In the genomic region with DNA sequence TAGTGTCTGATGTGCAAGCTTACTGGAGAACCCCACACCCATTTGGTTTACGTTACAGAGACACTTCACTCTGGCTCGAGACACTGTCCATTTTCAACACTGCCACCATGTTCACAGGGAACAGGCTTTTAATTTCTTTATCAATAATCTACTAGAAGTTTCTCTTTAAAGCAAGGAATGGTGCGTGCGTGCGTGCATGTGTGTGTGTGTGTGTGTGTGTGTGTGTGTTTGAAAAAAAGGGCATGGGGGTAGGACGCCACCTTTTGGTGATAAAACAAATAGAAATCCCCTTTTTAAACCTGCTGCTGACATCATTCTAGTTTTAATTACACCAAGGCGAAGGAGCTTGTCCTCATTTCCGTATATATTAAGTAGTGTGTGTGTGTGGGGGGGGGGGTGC, we compare ENCODE assay signal across 10 mouse cellular contexts. TPM values are rescaled to one million over a fixed set of nuclear protein-coding genes. Genes with fewer than 3 reads are reported as not detected.
DNase-seq lines count a peak whose midpoint lies in the region; ATAC-seq lines count a peak whose summit lies in the region.
"Had no signal": no experiment of that assay in that cellular context is flagged by ENCODE, and none has a peak within 500 bp of the region (broad histone marks: within the 10 kb centered on the region; RNA-seq: fewer than 3 reads in every experiment).

No protein-coding gene starts in this region.

- 42% methylated on average over 8 of the region's 8 CpGs for WGBS in kidney, embryonic 16.5 days

- DNase-seq in adrenal gland, adult 2 months = peak; percentile 19
- no peak for DNase-seq in adrenal gland, adult 8-10 months
- peak; percentile 33 for DNase-seq in kidney, adult 18-20 months
- DNase-seq in right cerebral cortex, postnatal 4 days = peak; percentile 39
- DNase-seq in right cerebral cortex, postnatal 36 days (ENCODE audit: low spot score in 2 of 2) = no peak
- peak; percentile 57 to 69 for DNase-seq in kidney, postnatal 4 days

- H3K4me3 ChIP-seq in kidney, embryonic 16.5 days (ENCODE audit: low read length) = no peak overlapping the region
- H3K4me3 ChIP-seq: embryonic facial prominence, embryonic 15.5 days; limb, embryonic 12.5 days had no signal

- H3K27ac ChIP-seq in kidney, embryonic 16.5 days (ENCODE audit: low read length) = no peak overlapping the region
- H3K27ac ChIP-seq: embryonic facial prominence, embryonic 15.5 days; limb, embryonic 12.5 days had no signal

- H3K9ac ChIP-seq in kidney, embryonic 16.5 days (replicated peaks; ENCODE audit: low read length) = no peak overlapping the region
- H3K9ac ChIP-seq: embryonic facial prominence, embryonic 15.5 days; limb, embryonic 12.5 days had no signal

- H3K36me3 ChIP-seq in kidney, embryonic 16.5 days (ENCODE audit: insufficient read depth, low read length) = peaks cover 12% of the 10 kb centered on the region
- H3K36me3 ChIP-seq: embryonic facial prominence, embryonic 15.5 days had no signal

- no peaks in the 10 kb centered on the region for H3K27me3 ChIP-seq in kidney, embryonic 16.5 days (ENCODE audit: insufficient read depth, low read length)
- H3K27me3 ChIP-seq: embryonic facial prominence, embryonic 15.5 days had no signal

- ATAC-seq in kidney, embryonic 16.5 days (ENCODE audit: low FRiP score, low TSS enrichment) = no peak
- ATAC-seq in granulocyte monocyte progenitor cell, adult 5-6 weeks (replicated peaks; ENCODE audit: poor library complexity, severe bottlenecking) = no peak

- no peaks in the 10 kb centered on the region; the same call in 1 of the 2 replicates for H3K4me1 ChIP-seq in kidney, embryonic 16.5 days (ENCODE audit: insufficient read depth, low read length)
- H3K4me1 ChIP-seq: limb, embryonic 12.5 days had no signal

- no peak overlapping the region for H3K4me2 ChIP-seq in kidney, embryonic 16.5 days (replicated peaks; ENCODE audit: low read depth, low read length)
- H3K4me2 ChIP-seq: embryonic facial prominence, embryonic 15.5 days; limb, embryonic 12.5 days had no signal

- H3K9me3 ChIP-seq in kidney, embryonic 16.5 days (ENCODE audit: low read length) = peaks cover 6% of the 10 kb centered on the region
- H3K9me3 ChIP-seq: embryonic facial prominence, embryonic 15.5 days had no signal

RNA-seq across cellular contexts. Expression of gene Foxp1, which starts 2.8 kb away (rescaled TPM):
- total RNA-seq in adrenal gland, adult 2 months (2021) = 10 to 100 TPM; 38.7 to 41.4 TPM
- 43.7 and 44.1 TPM in 2 replicates for polyA plus RNA-seq in adrenal gland, adult 2 months (2012; rRNA removed)
- 10 to 100 TPM; 37.1 to 93.2 (median 58.8) TPM for total RNA-seq in adrenal gland, adult 8-10 months (2022)
- 36.4 and 37.2 TPM in 2 replicates for polyA plus RNA-seq in kidney, embryonic 16.5 days (2015; fragmentation: Nextera tagmentation; extraction: Ambion mirVana)
- 124 and 128 TPM in 2 replicates for total RNA-seq in granulocyte monocyte progenitor cell, adult 5-6 weeks (2014; fragmentation: Nextera tagmentation)
- 62.0 and 68.5 TPM in 2 replicates for total RNA-seq in granulocyte monocyte progenitor cell, adult 5-6 weeks (2017)

Comparison
In these comparisons a context has a peak if more than half of its experiments do, and no peak if none do; other contexts are left out.
1. DNase-seq: peak in adrenal gland, adult 2 months (single experiment), kidney, adult 18-20 months (single experiment), right cerebral cortex, postnatal 4 days (single experiment) and kidney, postnatal 4 days (2 of 2); none in adrenal gland, adult 8-10 months (single experiment) and right cerebral cortex, postnatal 36 days (0 of 2).